Mouse (Mus musculus) WW6 (cell line): Measurements from ENCODE around the gene Ly6g5c.
A peak's percentile ranks its signal among the peaks of the same experiment; 100 is the strongest.
"Not testable (repeated sequence)": the region's sequence is repeated elsewhere in the genome, so short reads cannot be mapped to it uniquely, and the experiment has no call there.

Source experiments
- DNase-seq: peaks from one replicate; pipeline ENCODE4 v3.0.0-alpha.2; 2013; ENCODE audit warnings: low read depth, low spot score

The Ly6g5c gene

DNA sequence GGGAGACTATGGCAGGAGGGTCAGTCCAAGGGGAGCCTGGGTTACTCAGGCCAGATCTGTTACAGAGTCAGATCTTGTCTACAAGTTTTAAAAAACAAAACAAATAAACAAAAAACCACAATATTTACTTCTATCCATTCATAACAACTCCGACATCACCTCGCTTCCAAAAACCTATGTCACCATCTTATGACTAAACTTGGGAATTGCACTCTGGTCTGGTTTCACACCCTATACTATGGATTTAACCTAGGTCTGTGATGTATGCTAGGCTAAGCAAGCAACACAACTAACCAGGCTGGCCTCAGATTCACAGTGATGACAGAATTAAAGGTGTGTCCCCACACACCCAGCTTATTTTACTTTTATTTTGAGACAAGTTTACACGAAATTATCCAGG lies 1.6 kb upstream of the Ly6g5c start:
- DNase-seq = no peak

DNA sequence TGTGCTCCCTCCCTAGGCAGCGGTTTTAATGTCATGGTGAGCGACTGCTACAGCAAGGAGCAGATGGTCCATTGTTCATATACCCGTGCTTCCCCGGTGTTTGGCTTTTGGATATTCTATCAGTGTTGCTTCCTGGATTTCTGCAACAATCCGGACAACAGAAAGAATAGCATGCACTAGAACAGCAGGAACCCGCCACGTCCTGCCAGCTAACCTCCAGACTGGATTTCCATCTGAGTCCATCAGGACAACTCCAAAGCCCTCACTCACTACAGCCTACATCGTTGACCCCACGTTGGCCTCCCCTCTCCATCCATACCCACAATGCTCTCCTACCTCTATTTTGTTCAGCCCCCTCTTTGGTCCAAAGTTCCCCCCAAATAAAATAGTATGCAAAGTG lies 3.7 kb downstream of the Ly6g5c start:
- no peak for DNase-seq

- DNase-seq = no peak
Measured at GRCm38 (mm10) chr17:35115046-35116019, 7.3 kb downstream of the Ly6g5c start, which contains the start of gene Ly6g5b. Gene Ly6g5b, minus strand, starts transcription at chr17:35115428.

DNA sequence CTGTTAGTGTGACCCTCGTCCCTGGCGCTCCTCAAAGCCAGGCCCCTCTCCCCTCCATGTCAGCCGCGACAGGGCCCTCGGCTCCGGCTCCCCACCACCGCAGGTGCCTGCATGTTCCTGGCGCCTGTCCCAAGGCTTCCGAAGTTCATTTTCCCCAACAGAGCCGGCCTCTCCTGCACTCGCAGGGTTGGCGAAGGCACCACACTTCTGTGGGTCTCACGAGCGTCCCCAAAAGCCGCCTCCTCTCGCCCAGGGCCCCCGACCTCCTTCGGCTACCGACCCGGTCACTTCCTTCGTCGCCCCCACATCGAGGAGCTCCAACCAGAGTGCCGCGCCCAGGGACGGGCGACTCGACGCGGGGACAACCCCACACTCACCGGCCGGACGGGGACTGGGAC lies 12.7 kb downstream of the Ly6g5c start:
- no peak for DNase-seq

DNA sequence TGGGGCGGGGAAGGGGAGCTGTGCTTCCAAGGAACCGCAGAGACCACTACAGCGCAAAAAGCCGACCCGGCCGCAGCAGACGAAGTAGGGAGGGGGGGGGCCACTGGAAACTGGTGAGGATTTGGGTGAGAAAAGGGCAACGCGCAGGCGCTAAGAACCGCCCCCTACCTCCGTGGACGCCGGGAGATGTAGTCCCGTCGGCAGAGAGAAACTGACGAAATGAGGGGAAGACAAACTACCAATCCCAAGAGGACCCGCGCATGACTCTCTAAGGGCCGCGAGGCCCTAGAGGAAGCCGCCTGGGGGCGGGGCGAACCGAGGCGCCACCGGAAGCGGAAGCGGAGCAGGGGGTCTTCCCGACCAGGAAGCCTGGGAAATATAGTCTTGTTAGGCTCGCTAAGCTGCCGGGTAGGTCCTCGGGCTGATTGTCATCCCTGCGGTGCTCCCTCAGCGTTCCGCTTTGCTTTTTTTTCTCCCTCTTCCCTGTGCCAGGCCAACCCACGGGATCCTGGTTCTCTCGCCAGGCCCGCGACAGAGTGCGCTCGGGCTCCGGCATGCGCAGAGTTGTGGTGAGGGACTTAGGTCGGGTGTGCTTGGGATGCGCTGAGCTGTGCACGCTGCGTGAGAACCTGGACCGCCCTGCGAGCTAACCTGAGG lies 13.2 kb downstream of the Ly6g5c start, which contains the start of gene Gpank1:
Gene Gpank1, plus strand, starts transcription at position 313 of the 657 bp plus-strand sequence.
- peak; percentile 93 for DNase-seq

- no peak for DNase-seq
Measured at GRCm38 (mm10) chr17:35121871-35122303, 13.8 kb downstream of the Ly6g5c start, which contains the start of gene Csnk2b. Gene Csnk2b, minus strand, starts transcription at chr17:35122053.

DNA sequence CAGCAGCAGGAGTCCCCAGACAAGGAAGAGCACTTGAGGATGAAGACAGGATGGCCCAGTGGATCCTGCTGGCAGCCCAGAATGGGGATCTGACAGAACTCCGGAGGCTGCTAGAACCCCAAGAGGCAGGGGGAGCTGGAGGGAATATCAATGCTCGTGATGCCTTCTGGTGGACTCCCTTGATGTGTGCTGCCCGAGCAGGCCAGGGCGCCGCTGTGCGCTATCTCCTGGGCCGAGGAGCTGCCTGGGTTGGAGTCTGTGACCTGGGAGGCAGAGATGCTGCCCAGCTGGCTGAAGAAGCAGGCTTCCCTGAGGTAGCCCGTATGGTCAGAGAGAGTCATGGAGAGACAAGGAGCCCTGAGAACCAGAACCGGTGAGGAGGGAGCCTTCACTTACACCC lies 15.2 kb downstream of the Ly6g5c start:
- DNase-seq = not testable (repeated sequence)

DNA sequence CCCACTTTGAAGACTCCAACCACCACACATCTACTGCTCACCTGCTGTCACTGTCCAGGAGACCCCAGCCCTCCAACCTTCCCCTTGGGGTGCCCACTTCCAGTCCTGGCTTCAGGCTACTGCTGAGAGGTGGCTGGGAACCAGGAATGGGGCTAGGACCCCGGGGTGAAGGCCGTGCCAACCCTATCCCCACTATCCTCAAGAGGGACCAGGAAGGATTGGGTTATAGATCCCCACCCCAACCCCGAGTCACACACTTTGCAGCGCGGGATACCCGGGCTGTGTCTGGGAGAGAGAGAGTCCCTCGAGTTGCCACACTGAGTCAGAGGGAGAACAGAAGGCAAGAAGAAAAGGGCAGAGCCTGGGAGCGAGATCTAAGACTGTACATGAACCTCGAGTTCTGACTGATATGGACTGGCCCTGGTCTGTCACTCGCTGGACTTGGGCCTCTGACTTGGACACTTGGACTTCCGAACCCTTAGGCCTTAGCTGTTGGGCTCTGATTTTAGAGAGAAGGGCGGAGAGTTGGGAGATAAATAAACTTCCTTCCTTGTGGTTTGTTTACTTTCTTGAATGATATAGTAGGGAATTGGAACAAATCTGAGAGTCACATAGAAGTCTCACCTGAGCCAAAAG lies 16.3 kb downstream of the Ly6g5c start:
- not testable (repeated sequence) for DNase-seq

DNA sequence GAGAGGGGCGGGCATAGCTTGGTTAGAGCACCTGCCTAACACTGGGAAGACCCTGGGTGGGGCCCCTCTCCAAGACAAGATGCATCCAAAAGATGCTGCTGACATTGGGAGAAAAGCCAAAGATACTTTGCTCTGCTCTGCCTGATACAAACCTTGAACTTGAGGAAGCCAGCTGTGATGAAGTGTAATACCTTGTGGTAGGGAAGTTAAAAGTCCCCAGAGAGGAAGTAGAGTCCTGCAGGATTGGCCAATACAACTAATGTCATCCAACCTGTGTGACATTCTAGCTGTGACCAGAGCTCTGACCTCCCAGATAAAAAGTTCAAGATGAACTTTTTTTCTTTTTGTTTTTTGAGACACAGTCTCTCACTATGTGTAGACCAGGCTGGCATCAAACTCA lies 17.0 kb downstream of the Ly6g5c start:
- no peak for DNase-seq

DNA sequence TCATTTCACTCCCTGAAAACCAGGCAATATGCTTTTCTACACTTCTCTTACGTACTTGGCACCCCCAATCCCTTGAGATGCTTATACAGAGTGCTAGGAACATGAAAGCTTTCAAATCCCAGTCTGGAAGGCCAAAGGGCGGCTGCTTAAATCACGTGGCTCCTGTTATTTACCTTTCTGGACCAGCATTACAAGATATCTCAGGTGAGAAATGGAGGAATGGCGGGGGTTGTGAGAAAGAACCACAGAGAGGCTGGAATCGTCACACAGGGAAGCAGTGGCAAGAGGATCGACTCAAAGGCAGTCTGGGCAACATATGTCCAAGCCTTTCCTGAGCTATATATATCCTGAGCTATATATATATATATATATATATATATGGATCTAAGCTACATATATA lies 17.5 kb downstream of the Ly6g5c start:
- DNase-seq = no peak

DNA sequence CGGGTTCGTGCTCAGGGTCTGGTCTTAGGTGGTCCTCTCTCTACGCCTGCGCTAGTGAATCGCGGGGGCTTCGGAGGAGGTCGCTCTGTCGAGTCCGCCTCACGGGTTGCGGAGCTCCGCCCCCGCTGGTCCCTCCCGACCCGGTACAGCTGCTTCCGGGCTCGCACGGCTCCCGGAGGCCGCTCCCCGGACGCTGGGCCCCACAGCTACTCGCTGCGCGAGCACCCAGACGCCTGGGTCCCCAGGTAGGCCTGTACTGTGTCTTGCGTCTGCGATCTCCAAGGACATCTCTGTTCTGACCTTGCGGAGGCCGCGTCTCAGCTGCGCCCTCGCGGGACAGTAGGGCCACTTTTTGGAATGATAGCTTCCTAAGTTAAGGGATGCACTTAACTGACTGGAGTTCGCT lies 18.1 kb downstream of the Ly6g5c start, which contains the start of gene D17H6S53E:
Gene D17H6S53E, plus strand, starts transcription at position 168 of the 406 bp plus-strand sequence.
- DNase-seq = no peak

DNA sequence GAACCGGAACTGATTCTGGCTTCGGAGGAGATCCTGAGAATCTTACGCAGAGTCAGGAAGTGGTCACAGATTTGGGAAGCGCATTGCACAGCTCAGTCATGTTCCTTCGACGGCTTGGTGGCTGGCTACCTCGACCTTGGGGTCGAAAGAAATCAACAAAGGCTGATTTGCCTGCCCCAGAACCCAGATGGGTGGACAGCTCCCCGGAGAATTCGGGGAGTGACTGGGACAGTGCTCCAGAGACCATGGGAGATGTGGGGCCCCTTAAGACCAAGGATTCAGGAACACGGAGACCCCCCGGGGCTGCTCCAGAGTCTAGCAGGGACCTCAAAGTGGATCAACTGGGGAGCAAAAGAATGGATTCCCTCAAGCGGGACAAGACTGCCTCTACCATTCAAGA lies 18.9 kb downstream of the Ly6g5c start:
- DNase-seq = no peak

- no peak for DNase-seq
Measured at GRCm38 (mm10) chr17:35128996-35129395, 20.9 kb downstream of the Ly6g5c start.

- DNase-seq = no peak
Measured at GRCm38 (mm10) chr17:35131038-35131437, 23.0 kb downstream of the Ly6g5c start.

DNA sequence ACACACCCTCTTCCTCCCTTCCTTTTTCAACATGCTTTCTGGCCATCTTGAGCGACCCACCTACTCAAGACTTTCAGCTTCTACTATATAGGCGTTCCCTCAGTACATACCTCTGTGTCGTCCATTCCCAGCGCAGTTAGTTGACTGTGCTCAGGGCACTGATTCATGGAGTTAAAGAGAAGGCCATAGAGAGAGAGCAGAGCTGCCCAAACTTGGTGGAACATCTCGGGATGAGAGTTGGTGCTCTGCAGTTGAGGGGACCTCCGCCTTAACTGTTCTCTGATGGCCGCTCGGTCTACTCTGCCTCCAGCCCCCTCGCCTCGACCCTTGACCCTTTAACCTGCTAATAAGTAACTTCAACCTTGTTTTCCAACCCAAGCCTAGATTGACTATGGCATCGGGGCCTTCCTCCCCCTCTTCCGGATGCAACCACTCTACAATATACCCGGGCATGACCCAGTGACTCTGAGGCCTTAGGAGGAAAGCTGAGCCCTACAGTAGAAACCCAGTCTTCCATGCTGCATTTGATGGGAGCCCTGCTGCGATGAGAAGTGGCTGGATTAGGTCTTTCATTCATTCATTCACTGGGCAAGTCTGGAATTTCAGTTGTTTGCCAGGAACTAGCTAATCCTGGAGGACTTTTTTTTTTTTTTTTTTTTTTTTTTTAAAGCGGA lies 23.6 kb downstream of the Ly6g5c start, which contains the start of gene Apom:
Gene Apom, minus strand, starts transcription at position 551 of the 674 bp plus-strand sequence.
- no peak for DNase-seq

DNA sequence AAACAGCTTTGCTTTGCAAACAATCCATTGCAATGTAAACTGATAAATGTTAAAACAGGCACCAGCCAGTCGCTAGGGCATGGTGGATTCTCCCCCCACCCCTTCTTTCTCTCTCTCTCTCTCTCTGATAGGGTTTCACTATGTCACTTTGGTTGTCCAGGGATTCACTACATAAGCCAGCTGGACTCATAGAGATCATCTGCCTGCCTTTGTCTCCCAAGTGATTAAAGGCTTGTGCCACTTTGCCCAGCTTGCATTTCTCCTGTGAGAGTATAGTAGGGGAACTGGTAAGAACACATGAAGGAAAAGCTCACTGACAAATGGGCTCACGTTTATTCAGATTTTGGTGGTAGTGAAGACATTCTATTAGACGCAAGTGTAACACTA lies 24.1 kb downstream of the Ly6g5c start:
- DNase-seq = no peak

GRCm38 (mm10) chr17:35133517-35133916 lies 25.4 kb downstream of the Ly6g5c start:
- DNase-seq = no peak

GRCm38 (mm10) chr17:35134801-35135590 lies 26.9 kb downstream of the Ly6g5c start, which contains the start of gene Bag6:
Gene Bag6, plus strand, starts transcription at chr17:35135178.
- peak; percentile 89 for DNase-seq

DNA sequence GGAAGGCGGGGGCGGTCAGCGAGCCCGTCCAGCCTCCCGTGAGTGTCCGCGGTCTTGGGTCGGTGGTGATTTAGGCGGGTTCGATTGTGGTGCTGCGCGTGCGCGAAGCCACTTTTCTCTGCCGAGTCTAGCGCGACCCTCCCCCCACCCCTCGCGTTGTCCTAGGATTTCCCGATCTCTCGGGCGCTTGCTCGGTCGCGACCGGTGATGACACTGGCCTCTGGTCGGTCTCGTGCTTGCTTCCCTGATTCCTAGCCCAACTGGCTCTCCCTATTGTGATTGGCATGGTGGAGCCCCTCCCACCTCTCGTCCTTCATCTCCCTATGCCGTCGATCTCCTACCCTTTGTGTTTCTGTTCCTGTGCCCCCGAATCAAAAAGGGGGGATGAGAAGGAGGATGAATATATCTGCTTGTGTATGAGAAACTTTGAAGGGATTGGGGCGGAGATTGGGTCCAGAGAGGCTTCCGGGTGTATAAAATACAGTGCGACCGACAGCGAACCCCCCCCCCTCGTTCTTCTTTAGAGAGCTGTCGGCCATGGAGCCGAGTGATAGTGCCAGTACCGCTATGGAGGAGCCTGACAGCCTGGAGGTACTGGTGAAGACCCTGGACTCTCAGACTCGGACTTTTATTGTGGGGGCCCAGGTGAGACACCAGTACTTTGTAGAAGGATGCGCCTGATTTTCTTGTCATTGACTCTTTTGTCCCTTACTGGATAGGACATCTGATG lies 27.7 kb downstream of the Ly6g5c start:
- DNase-seq = no peak

- no peak for DNase-seq
Measured at GRCm38 (mm10) chr17:35139269-35139668, 31.2 kb downstream of the Ly6g5c start.
